Mouse (Mus musculus): ENCODE measurements around the gene Rtn2. TPM values are rescaled to one million over a fixed set of nuclear protein-coding genes. Genes with fewer than 3 reads are reported as not detected.
"Not testable (repeated sequence)": the region's sequence is repeated elsewhere in the genome, so short reads cannot be mapped to it uniquely, and the experiment has no call there.

The Rtn2 gene
- polyA plus RNA-seq, 1 experiment from 2014 or later = 127 TPM

GRCm38 (mm10) chr7:19270509-19271237, 11.8 kb upstream of the Rtn2 start:
- H3K9me3 ChIP-seq = no peaks in the 10 kb centered on the region
- peak overlapping the region; percentile 91 for H3K27ac ChIP-seq (replicated peaks)
- no peaks in the 10 kb centered on the region for H3K36me3 ChIP-seq
- no peaks in the 10 kb centered on the region for H3K27me3 ChIP-seq
- H3K4me1 ChIP-seq = peaks cover 29% of the 10 kb centered on the region
- WGBS = 0% methylated on average over 18 of the region's 21 CpGs
- peak overlapping the region; percentile 98 for H3K4me3 ChIP-seq
- no peak for ATAC-seq (replicated peaks)
- peak overlapping the region; percentile 92 for H3K4me2 ChIP-seq (replicated peaks)
- peak overlapping the region; percentile 91 for H3K9ac ChIP-seq (replicated peaks)

- under 1% methylated on average over 61 of the region's 62 CpGs for WGBS
- ATAC-seq (replicated peaks) = peak; percentile 88
These were observed 10.9 kb upstream of the Rtn2 start, which contains the start of gene Vasp for GRCm38 (mm10) chr7:19271238-19272172. Gene Vasp, minus strand, starts transcription at chr7:19271817.

GRCm38 (mm10) chr7:19272173-19272764, 10.2 kb upstream of the Rtn2 start:
- peak overlapping the region; percentile 92 for H3K4me2 ChIP-seq (replicated peaks)
- WGBS = 0% methylated on average over 36 of the region's 36 CpGs
- no peaks in the 10 kb centered on the region for H3K27me3 ChIP-seq

More at GRCm38 (mm10) chr7:19271238-19272172, 10.9 kb upstream of the Rtn2 start, which contains the start of gene Vasp:
- Histone ChIP-seq H3K4me3 (peak within 1 kb of the TSS; percentile 98), H3K9ac (replicated peaks) (peak within 1 kb of the TSS; percentile 91), H3K36me3 (no peaks in the 10 kb centered on the region), H3K4me2 (replicated peaks) (peak within 1 kb of the TSS; percentile 92), H3K4me1 (peaks cover 29% of the 10 kb centered on the region), H3K27me3 (no peaks in the 10 kb centered on the region), H3K27ac (replicated peaks) (peak within 1 kb of the TSS; percentile 91), H3K9me3 (no peaks in the 10 kb centered on the region)

GRCm38 (mm10) chr7:19276253-19276652, 6.2 kb upstream of the Rtn2 start:
- H3K27me3 ChIP-seq = peaks cover 39% of the 10 kb centered on the region
- H3K4me2 ChIP-seq (replicated peaks) = no peak overlapping the region
- no peaks in the 10 kb centered on the region for H3K36me3 ChIP-seq
- no peak overlapping the region for H3K9ac ChIP-seq (replicated peaks)
- no peaks in the 10 kb centered on the region for H3K9me3 ChIP-seq
- H3K4me3 ChIP-seq = no peak overlapping the region
- ATAC-seq (replicated peaks) = no peak
- 49% methylated on average over 4 of the region's 4 CpGs for WGBS
- H3K27ac ChIP-seq (replicated peaks) = no peak overlapping the region
- peaks cover 13% of the 10 kb centered on the region for H3K4me1 ChIP-seq

More at GRCm38 (mm10) chr7:19272173-19272764, 10.2 kb upstream of the Rtn2 start:
- peak overlapping the region; percentile 91 for H3K9ac ChIP-seq (replicated peaks)
- no peaks in the 10 kb centered on the region for H3K9me3 ChIP-seq
- H3K4me1 ChIP-seq = peaks cover 29% of the 10 kb centered on the region
- H3K36me3 ChIP-seq = no peaks in the 10 kb centered on the region
- peak; percentile 71 for ATAC-seq (replicated peaks)
- H3K27ac ChIP-seq (replicated peaks) = peak overlapping the region; percentile 91
- peak overlapping the region; percentile 98 for H3K4me3 ChIP-seq

- no peak for ATAC-seq (replicated peaks)
- no peak overlapping the region for H3K9ac ChIP-seq (replicated peaks)
- peaks cover 17% of the 10 kb centered on the region for H3K4me1 ChIP-seq
- H3K4me2 ChIP-seq (replicated peaks) = peak overlapping the region; percentile 37
- H3K4me3 ChIP-seq = peak overlapping the region; percentile 33
- 2% methylated on average over 34 of the region's 34 CpGs for WGBS
- peaks cover 41% of the 10 kb centered on the region for H3K27me3 ChIP-seq
- no peaks in the 10 kb centered on the region for H3K9me3 ChIP-seq
- H3K36me3 ChIP-seq = no peaks in the 10 kb centered on the region
- H3K27ac ChIP-seq (replicated peaks) = no peak overlapping the region
These were observed 3.4 kb upstream of the Rtn2 start for GRCm38 (mm10) chr7:19279052-19279451.

GRCm38 (mm10) chr7:19279581-19280114, 2.8 kb upstream of the Rtn2 start, which contains the start of gene Ppm1n:
Gene Ppm1n, minus strand, starts transcription at chr7:19280064.
- under 1% methylated on average over 46 of the region's 46 CpGs for WGBS
- H3K27me3 ChIP-seq = peaks cover 41% of the 10 kb centered on the region
- no peak for ATAC-seq (replicated peaks)

GRCm38 (mm10) chr7:19281680-19282304, 632 bp upstream of the Rtn2 start:
- peak overlapping the region; percentile 88 for H3K4me3 ChIP-seq
- not testable (repeated sequence) for H3K27ac ChIP-seq (replicated peaks); H3K9ac ChIP-seq (replicated peaks); H3K9me3 ChIP-seq; H3K36me3 ChIP-seq
- H3K4me1 ChIP-seq = peaks cover 36% of the 10 kb centered on the region
- ATAC-seq (replicated peaks) = peak; percentile 0; the same call in 1 of the 2 replicates
- WGBS = 39% methylated on average over 6 of the region's 6 CpGs
- peak overlapping the region; percentile 76 for H3K4me2 ChIP-seq (replicated peaks)
- peaks cover 41% of the 10 kb centered on the region for H3K27me3 ChIP-seq

More at GRCm38 (mm10) chr7:19279581-19280114, 2.8 kb upstream of the Rtn2 start, which contains the start of gene Ppm1n:
- no peaks in the 10 kb centered on the region for H3K9me3 ChIP-seq
- peak within 1 kb of the TSS; percentile 37 for H3K4me2 ChIP-seq (replicated peaks)
- H3K4me1 ChIP-seq = peaks cover 23% of the 10 kb centered on the region
- H3K4me3 ChIP-seq = peak within 1 kb of the TSS; percentile 33
- H3K36me3 ChIP-seq = no peaks in the 10 kb centered on the region
- peak within 1 kb of the TSS; percentile 26; the same call in 1 of the 2 replicates for H3K9ac ChIP-seq (replicated peaks)
- H3K27ac ChIP-seq (replicated peaks) = no peak within 1 kb of the TSS

- WGBS = under 1% methylated on average over 34 of the region's 35 CpGs
- Histone ChIP-seq H3K4me1 (peaks cover 36% of the 10 kb centered on the region), H3K9ac (replicated peaks) (peak overlapping the region; percentile 98), H3K36me3 (peaks cover 16% of the 10 kb centered on the region), H3K27me3 (peaks cover 35% of the 10 kb centered on the region), H3K4me2 (replicated peaks) (peak overlapping the region; percentile 76), H3K27ac (replicated peaks) (peak overlapping the region; percentile 93), H3K4me3 (peak overlapping the region; percentile 88), H3K9me3 (no peaks in the 10 kb centered on the region)
- ATAC-seq (replicated peaks) = peak; percentile 77
These were observed 474 bp downstream of the Rtn2 start for GRCm38 (mm10) chr7:19282791-19283405.

- H3K4me2 ChIP-seq (replicated peaks) = peak overlapping the region; percentile 76
- H3K9me3 ChIP-seq = no peaks in the 10 kb centered on the region
- H3K36me3 ChIP-seq = peaks cover 20% of the 10 kb centered on the region
- 25% methylated on average over 14 of the region's 14 CpGs for WGBS
- peak overlapping the region; percentile 88 for H3K4me3 ChIP-seq
- peak; percentile 26 for ATAC-seq (replicated peaks)
- H3K27me3 ChIP-seq = peaks cover 30% of the 10 kb centered on the region
- H3K27ac ChIP-seq (replicated peaks) = peak overlapping the region; percentile 93
- peak overlapping the region; percentile 98 for H3K9ac ChIP-seq (replicated peaks)
- peaks cover 36% of the 10 kb centered on the region for H3K4me1 ChIP-seq
These were observed 981 bp downstream of the Rtn2 start for GRCm38 (mm10) chr7:19283406-19283804.

GRCm38 (mm10) chr7:19284763-19285162, 2.3 kb downstream of the Rtn2 start:
- Histone ChIP-seq H3K27me3 (peaks cover 17% of the 10 kb centered on the region), H3K9me3 (no peaks in the 10 kb centered on the region), H3K4me1 (peaks cover 29% of the 10 kb centered on the region), H3K4me2 (replicated peaks) (peak overlapping the region; percentile 76; the same call in 1 of the 2 replicates), H3K36me3 (peaks cover 31% of the 10 kb centered on the region), H3K9ac (replicated peaks) (no peak overlapping the region), H3K27ac (replicated peaks) (no peak overlapping the region), H3K4me3 (no peak overlapping the region)
- ATAC-seq (replicated peaks) = no peak
- WGBS = 31% methylated on average over 4 of the region's 4 CpGs

All from forebrain, embryonic 15.5 days (tissue).